Mouse (Mus musculus) megakaryocyte, embryonic 14.5 days (primary cell): ENCODE measurements around the gene Cmklr1.

ENCODE experiments used
- FLI1 ChIP-seq: IDR thresholded peaks from 2 replicates; pipeline ENCODE4 v1.6.1; 2012; ENCODE audit warnings: low read length, inconsistent platforms, mixed read lengths
- GATA1 ChIP-seq: IDR thresholded peaks from 3 replicates; pipeline ENCODE4 v1.6.1; 2012; ENCODE audit warnings: mixed read lengths, low read length, inconsistent platforms, borderline replicate concordance

DNA sequence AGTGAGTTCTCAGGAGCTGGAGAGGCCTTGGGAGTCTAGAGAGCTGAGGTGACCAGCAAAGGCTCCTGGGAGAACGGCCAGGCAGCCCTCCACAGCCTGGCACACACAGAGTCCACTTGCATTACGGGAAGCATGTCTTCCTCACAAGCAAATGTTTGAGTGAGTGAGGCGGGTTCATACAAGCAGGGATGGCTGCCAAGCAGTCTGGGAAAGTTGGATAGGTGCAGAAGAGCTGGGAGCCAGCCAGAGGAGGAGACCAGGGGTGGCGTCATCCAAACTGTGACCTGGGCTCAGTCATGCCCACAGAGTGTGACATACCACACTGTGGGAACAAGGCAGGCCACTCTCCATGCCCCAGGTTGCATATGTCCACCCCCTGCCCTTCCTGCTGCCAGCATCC is 25.2 kb downstream of the Cmklr1 start:
- TF ChIP-seq GATA1 (no peak), FLI1 (no peak)
